Mouse (Mus musculus) cerebellum, adult 9-10 months (tissue): ENCODE measurements around the gene Pdzrn3.

ENCODE experiments used
- DNase-seq: peaks from one replicate; pipeline ENCODE4 v3.0.0; 2022

The Pdzrn3 gene

DNA sequence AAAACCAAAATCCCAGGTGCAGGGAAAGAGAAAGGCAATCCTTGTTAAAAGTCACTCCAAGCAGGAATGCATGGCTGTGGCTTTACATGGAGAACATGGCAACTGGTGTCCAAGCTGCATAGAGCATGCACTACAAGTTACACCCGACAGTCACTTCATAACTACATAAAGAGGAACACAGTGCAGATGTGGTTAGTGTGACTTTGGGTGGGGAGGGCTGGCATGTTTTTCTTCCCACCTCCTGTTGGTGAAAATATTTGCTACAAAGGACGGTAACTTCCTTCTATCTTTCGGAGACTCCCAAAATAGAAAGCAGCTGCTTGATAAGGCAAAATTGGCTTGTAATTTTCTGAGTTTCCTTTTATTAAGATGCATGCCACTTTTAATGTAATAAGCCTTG is 190.8 kb downstream of the Pdzrn3 start:
- DNase-seq, result no peak

- DNase-seq, result no peak
Measured at GRCm38 (mm10) chr6:101184103-101184785, 193.5 kb downstream of the Pdzrn3 start.

- no peak for DNase-seq
Measured at GRCm38 (mm10) chr6:101170699-101171098, 207.0 kb downstream of the Pdzrn3 start.

DNA sequence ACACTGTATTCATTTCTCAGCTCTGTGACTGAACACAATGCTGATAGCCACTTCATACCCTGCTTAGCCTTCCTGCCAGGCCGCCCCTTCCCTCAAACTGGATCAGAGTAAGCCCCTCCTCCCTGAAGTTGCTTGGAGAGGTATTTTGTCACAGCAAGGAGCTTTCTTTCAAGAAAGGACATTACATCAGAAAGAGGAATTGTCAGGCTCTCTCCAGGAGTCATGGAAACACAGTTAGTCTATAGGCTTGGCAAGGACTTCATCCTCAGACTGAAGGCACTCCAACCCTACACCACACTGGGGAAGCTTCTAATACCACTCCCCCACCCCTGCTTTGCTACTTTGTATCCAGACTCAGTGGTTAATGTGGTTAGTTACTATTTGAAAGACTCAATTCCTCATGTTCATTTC is 224.2 kb downstream of the Pdzrn3 start:
- DNase-seq, result no peak

- DNase-seq, result no peak
Measured at GRCm38 (mm10) chr6:101135368-101135767, 242.3 kb downstream of the Pdzrn3 start.

- DNase-seq, result no peak
Measured at GRCm38 (mm10) chr6:101125396-101125795, 252.3 kb downstream of the Pdzrn3 start.

DNA sequence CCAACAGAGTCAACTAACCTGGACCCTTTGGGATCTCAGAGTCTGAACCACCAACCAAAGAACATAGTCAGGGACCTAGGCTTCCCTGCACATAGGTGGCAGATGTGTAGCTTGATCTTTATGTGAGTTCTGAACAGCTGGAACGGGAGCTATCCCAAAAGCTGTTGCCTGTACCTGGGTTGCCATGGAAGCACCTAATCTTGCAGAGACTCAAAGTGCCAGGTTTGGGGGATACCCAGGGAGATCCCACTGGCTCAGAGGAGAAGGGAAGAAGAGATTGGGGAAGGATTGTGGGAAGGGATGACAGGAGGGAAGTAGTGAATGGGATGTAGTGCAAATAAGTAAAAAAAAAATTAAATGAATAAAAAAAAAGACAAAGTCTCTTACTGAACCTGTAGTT is 268.7 kb downstream of the Pdzrn3 start:
- no peak for DNase-seq

DNA sequence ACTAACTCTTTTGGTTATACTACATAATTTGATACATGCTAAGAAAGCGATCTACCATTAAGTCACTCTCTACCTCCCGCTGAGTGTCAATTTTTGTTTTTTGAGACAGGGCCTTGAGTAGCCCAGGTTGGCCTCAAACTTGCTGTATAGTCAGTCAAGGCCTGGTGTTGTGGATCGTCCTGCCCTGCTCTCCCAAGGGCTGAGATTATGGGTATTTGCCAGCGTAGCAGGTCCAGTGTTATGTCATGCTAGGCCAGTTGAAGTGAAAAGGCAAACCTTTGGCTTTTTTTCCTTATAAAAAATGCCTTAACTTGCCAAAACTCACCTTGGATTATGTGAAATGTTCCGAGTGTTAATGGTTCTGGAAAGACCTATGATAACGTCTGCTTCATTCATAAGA is 274.2 kb downstream of the Pdzrn3 start:
- no peak for DNase-seq

DNA sequence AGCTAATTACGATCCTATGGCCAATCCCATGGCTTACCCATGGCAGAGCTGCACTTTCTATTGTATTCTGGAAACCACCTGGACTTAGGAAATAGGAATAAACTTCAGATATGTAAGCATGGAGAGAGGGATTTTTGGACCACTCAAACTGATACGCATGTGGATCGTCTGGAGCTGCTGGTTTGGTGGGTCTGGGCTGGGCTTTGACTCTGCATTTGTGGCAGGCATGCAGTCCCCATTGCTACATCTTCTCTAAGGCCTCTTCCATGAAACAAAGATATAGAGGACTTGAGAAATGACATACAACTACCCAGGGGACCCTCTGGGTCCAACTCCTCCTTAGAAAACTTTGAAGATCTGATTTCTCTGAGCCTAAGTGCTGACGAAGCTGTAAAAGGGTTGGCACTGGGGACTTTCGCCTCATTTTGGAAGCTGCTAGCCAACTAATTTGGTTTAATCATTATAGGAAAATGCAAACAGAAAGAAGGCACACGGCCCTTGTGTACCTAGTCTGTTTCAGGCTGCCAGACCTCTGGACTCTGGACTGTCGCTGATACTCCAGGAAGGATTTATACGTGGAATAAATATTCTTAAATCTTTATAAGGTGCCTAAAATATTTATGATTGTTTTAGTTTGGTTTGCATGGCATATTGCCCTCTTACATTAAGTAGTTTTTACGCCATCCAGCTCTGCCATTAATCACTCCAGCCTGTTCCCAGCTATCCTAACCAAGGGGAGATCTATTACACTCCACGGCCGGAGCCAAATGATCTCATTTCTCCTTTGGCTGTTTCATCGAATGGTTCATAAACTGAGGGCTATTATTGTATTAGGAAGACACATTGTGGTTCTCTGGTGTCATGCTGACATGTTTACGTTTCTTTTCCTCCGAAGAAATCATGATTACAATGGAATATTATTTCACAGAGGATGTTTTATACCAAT is 275.7 kb downstream of the Pdzrn3 start:
- DNase-seq, result no peak
